Mouse (Mus musculus) mouse trophoblast stem cell (cell line): ENCODE data around the gene Cldn4.
"Not testable (repeated sequence)": the region's sequence is repeated elsewhere in the genome, so short reads cannot be mapped to it uniquely, and the experiment has no call there.

Source experiments
- in situ Hi-C, 2 experiments: fragments of 300-500 bp; cut with MseI, MboI; formaldehyde crosslinking; loops; 2 replicates in 1 of 2; 3 replicates in 1 of 2; pipeline ENCODE4 v1.15.1; 2025

Cldn4 gene

GRCm38 (mm10) chr5:134964655-134965054 lies 17.9 kb upstream of the Cldn4 start:
- in situ Hi-C loops = loop anchor here (5.0 kb wide), 2 partner anchors 37 to 52 kb away; no protein-coding TSS in a partner anchor

DNA sequence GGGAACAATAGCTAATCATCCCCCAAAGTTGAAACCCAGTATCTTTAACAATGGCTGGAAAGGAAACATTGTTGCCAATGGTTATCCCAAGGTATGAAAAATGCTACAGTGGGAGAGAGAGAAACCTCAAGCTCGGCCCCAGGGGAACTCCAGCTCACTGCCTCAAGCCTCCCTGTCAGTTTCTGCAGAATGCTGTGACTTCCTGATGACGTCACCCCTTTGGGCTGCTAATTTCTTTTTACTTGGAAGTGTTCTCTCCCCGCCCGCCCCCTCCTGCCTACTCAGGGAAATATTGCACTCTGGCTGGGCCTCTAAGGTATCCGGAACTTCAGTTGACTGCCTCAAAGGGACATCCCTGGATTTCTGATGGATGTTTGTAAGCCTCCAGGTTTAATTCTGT lies 16.8 kb upstream of the Cldn4 start:
- in situ Hi-C loops = loop anchor here in 1 of 2 experiments (5.0 kb wide), 1 partner anchor 36 kb away; no protein-coding TSS in a partner anchor

DNA sequence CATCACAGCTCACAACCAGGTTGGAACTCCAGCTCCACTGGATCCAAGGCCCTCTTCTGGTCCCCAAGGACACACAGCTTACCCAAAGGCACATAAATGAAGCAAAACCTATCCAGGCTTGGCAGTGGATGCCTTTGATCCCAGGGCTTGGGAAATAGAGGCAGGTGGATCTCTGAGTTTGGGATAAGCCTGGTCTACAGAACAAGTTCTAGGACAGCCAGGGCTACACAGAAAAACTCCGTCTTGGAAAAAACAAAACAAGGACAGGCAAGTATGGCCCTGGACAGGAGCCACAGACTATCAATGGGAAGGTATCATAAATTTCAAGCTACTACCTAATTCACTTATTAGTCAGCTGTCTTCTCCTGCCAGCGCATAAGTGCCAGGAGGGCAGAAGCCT lies 14.8 kb upstream of the Cldn4 start:
- in situ Hi-C loops = loop anchor here in 1 of 2 experiments (5.0 kb wide), 1 partner anchor 34 kb away; no protein-coding TSS in a partner anchor

DNA sequence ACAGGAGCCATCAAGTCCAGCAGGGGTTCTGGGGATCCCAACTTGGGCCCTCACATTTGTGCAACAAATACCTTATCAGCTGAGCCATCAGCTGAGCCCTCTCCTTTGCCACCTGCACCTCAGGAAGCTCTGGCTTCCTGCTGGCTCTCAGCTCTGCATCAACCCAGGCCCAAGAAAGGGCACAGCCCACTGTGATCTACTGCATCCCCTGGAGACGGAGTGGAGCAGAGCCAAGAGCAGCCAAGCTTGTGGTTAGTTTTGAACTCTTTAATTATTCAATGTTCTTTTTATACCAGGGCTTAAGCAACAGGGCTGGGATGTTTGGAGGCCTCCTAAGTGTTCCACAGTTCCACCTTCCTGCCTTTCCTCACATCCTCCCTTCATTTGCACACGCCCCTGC lies 13.7 kb upstream of the Cldn4 start:
- in situ Hi-C loops = loop anchor here in 1 of 2 experiments (5.0 kb wide), 1 partner anchor 33 kb away; no protein-coding TSS in a partner anchor

DNA sequence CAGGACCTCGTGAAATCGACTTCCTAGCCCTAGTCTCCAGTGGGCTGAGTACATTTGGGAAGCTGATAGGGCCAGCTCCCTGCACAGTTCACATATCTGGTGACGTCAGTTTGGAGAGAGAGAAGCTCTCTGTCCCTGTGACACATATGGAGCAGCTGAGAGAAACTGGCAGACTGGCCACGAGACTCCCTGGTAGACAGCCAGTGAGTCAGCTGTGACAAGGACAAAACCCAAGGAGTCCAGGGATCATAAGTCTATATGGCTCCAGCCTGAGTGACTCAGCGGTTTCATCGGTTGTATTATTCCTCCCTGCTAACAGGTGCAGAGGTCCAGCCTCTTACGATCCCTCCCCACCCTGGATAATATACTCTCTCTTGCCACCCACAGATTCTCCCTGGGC lies 12.4 kb upstream of the Cldn4 start:
- in situ Hi-C loops = no loop called here

DNA sequence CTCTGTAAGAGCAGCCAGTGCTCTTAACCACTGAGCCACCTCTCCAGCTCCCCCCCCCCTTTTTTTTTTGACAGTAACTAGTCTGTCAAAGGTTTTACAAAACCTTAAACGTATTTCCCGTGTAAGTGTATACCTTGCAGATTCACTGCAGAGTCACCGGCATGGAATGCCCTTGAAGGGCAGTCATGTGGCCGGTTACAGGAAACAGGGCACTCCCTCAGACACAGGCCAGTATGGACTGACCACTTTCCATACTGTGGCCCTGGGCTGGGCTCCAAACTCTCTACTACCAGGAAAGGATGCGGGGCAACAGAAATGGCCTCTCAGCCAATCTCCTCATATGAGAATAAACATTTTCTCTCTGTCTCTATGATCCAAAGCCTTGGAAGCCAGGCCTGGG lies 8.8 kb upstream of the Cldn4 start:
- in situ Hi-C loops = no loop called here

- in situ Hi-C loops = no loop called here
Measured at GRCm38 (mm10) chr5:134951053-134951884, 4.5 kb upstream of the Cldn4 start.

GRCm38 (mm10) chr5:134948085-134948439 lies 1.3 kb upstream of the Cldn4 start:
- in situ Hi-C loops = no loop called here

GRCm38 (mm10) chr5:134947420-134948084 lies 818 bp upstream of the Cldn4 start:
- in situ Hi-C loops = no loop called here

- in situ Hi-C loops = no loop called here
Measured at GRCm38 (mm10) chr5:134946063-134946856, 474 bp downstream of the Cldn4 start.

GRCm38 (mm10) chr5:134945266-134945959 lies 1.3 kb downstream of the Cldn4 start:
- in situ Hi-C loops = no loop called here

- in situ Hi-C loops = no loop called here
Measured at GRCm38 (mm10) chr5:134944179-134944578, 2.6 kb downstream of the Cldn4 start.

- in situ Hi-C loops = no loop called here
Measured at GRCm38 (mm10) chr5:134942740-134943139, 4.0 kb downstream of the Cldn4 start.

GRCm38 (mm10) chr5:134941472-134942209 lies 5.1 kb downstream of the Cldn4 start:
- in situ Hi-C loops = no loop called here

- in situ Hi-C loops = not testable (repeated sequence)
Measured at GRCm38 (mm10) chr5:134939554-134939953, 7.2 kb downstream of the Cldn4 start.

GRCm38 (mm10) chr5:134939069-134939468 lies 7.7 kb downstream of the Cldn4 start:
- in situ Hi-C loops = no loop called here

DNA sequence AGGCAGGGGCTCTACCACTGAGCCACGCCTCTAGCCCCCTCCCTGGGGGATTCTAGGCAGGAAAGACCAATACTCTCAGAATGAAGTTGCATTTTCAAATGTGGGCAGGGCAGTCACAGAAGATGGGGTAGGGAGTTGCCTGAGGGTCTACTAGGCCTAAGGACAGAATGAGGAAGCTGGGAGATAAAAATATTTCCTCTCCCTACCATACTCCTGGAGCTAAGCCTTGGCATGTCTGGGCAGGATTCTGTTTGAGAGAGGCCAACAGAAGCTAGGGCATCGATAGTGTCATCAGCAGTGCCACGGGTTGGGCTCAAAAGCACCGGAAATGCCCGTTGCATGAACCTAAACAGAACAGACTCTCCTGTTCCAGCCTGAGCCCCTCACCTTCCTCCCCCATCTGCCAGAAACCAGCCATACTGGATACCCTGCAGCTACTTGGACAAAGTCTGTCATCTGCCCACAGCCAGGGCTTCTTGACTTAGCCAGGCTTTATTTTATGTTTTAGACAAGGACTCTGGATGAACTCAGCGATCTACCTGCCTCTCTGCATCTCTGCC lies 10.0 kb downstream of the Cldn4 start:
- in situ Hi-C loops = no loop called here

GRCm38 (mm10) chr5:134936051-134936450 lies 10.7 kb downstream of the Cldn4 start:
- in situ Hi-C loops = no loop called here

DNA sequence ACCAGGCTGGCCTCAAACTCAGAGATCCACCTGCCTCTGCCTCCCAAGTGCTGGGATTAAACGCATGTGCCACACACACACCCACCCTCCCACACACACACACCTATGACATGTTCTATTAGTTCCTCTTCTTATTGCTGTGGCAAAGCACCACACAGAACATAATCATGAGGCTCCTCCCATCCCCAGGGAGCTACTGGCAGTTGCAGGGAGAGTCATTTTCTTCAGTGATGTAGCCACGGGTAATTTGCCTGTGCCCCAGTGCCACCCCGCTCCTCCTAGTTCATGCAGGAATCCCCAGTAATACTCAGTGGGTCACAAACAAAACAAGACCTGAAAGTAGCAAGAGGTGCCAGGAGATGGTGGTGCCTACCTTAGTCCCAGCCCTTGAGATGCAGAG lies 12.1 kb downstream of the Cldn4 start:
- in situ Hi-C loops = no loop called here

DNA sequence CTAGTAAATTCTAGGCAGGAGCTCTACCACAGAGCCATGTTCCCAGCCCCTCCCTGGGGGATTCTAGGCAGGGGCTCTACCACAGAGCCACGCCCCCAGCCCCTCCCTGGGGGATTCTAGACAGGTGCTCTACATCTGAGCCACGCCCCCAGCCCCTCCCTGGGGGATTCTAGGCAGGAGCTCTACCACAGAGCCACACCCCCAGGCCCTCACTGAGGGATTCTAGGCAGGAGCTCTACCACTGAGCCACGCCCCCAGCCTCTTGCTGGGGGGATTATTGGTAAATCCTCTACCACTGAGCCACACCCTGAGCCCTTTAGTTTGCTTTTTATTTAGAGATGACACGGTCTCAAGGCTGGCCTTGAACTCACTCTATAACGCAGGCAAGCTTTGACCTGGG lies 13.0 kb downstream of the Cldn4 start:
- in situ Hi-C loops = not testable (repeated sequence)
